Mouse (Mus musculus): ENCODE data around the gene Sowahc.

Gene Sowahc

GRCm38 (mm10) chr10:59221473-59222270, at the start of gene Sowahc, which contains the start of gene Sept10:
Gene Sowahc, plus strand, starts transcription at chr10:59221953.
Gene Sept10, minus strand, starts transcription at chr10:59221847.
- peak; percentile 90 for DNase-seq

- DNase-seq: no peak
Measured at GRCm38 (mm10) chr10:59172539-59172938, 49.2 kb upstream of the Sowahc start.

GRCm38 (mm10) chr10:59179620-59180019, 42.1 kb upstream of the Sowahc start:
- no peak for DNase-seq

- DNase-seq: no peak
Measured at GRCm38 (mm10) chr10:59182306-59182705, 39.4 kb upstream of the Sowahc start.

GRCm38 (mm10) chr10:59194891-59195290, 26.9 kb upstream of the Sowahc start:
- DNase-seq: no peak

- DNase-seq: no peak
Measured at GRCm38 (mm10) chr10:59196763-59197162, 25.0 kb upstream of the Sowahc start.

GRCm38 (mm10) chr10:59200011-59200410, 21.7 kb upstream of the Sowahc start:
- DNase-seq: no peak

- DNase-seq: no peak
Measured at GRCm38 (mm10) chr10:59220824-59221472, 805 bp upstream of the Sowahc start.

GRCm38 (mm10) chr10:59222271-59223101, 733 bp downstream of the Sowahc start:
- no peak for DNase-seq

- DNase-seq: no peak
Measured at GRCm38 (mm10) chr10:59223301-59223700, 1.5 kb downstream of the Sowahc start.

GRCm38 (mm10) chr10:59223890-59224289, 2.1 kb downstream of the Sowahc start:
- no peak for DNase-seq

- DNase-seq: no peak
Measured at GRCm38 (mm10) chr10:59225137-59225536, 3.4 kb downstream of the Sowahc start.

- no peak for DNase-seq
Measured at GRCm38 (mm10) chr10:59229205-59229820, 7.6 kb downstream of the Sowahc start.

- no peak for DNase-seq
Measured at GRCm38 (mm10) chr10:59235227-59235626, 13.5 kb downstream of the Sowahc start.

GRCm38 (mm10) chr10:59235847-59236246, 14.1 kb downstream of the Sowahc start:
- no peak for DNase-seq

- no peak for DNase-seq
Measured at GRCm38 (mm10) chr10:59236486-59236885, 14.7 kb downstream of the Sowahc start.

- no peak for DNase-seq
Measured at GRCm38 (mm10) chr10:59237757-59238156, 16.0 kb downstream of the Sowahc start.

- no peak for DNase-seq
Measured at GRCm38 (mm10) chr10:59241141-59241541, 19.4 kb downstream of the Sowahc start.

- no peak for DNase-seq
Measured at GRCm38 (mm10) chr10:59249531-59249930, 27.8 kb downstream of the Sowahc start.

- DNase-seq: no peak
Measured at GRCm38 (mm10) chr10:59250679-59251078, 28.9 kb downstream of the Sowahc start.

- DNase-seq: no peak
Measured at GRCm38 (mm10) chr10:59251980-59252379, 30.2 kb downstream of the Sowahc start.

GRCm38 (mm10) chr10:59252396-59252795, 30.6 kb downstream of the Sowahc start:
- no peak for DNase-seq

- no peak for DNase-seq
Measured at GRCm38 (mm10) chr10:59253541-59254079, 31.9 kb downstream of the Sowahc start.

Measured in liver (tissue).